In the genomic region with DNA sequence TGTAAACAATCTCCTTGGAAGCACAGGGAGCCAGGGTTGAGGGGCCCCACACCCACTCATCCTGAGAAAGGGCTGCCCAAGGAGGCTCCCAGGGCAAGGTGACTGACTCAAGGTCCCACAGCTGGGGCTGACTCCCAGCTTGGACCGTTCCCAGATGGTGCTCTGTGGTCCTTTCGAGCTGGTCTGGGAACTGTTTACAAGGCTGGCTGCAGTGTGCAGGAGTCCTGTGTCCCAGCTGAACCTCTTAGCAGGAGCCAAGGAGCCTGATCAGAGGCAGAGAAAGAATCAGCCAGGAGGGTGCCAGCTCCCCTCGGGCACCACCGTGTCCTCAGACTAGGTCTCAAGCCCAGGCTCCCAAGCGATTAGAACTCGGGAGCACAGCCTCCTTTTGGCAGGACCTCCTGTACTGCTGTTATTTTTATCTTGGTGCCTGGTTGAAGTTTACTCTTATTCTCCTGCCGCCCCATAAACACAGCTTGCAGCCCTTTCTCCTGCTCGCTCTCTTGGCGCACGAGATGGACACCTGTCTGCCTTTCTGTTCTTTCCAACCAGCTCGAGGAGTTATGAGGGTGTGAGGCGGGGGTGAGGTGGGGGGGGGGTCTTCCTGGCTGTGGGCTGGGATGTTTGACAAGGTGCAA, we compare ENCODE assay signal across 8 mouse cellular contexts. TPM values are rescaled to one million over a fixed set of nuclear protein-coding genes. Genes with fewer than 3 reads are reported as not detected.
DNase-seq lines count a peak whose midpoint lies in the region; ATAC-seq and TF ChIP-seq lines count a peak whose summit lies in the region.

No protein-coding gene starts in this region.

- no peak overlapping the region for H3K4me3 ChIP-seq in layer of hippocampus, adult 2 months
- H3K4me3 ChIP-seq in liver, postnatal 0 days (ENCODE audit: low read depth, low read length), result no peak overlapping the region

- no peak overlapping the region; the same call in 1 of the 2 replicates for H3K27ac ChIP-seq in layer of hippocampus, adult 2 months
- H3K27ac ChIP-seq in liver, postnatal 0 days (ENCODE audit: low read depth), result no peak overlapping the region

- no peak overlapping the region for H3K9ac ChIP-seq in liver, postnatal 0 days (replicated peaks)

- H3K4me1 ChIP-seq in liver, postnatal 0 days (ENCODE audit: insufficient read depth), result peaks cover 10% of the 10 kb centered on the region

- no peaks in the 10 kb centered on the region for H3K36me3 ChIP-seq in liver, postnatal 0 days (replicated peaks; ENCODE audit: insufficient read depth, low read length)

- 66% methylated on average over 12 of the region's 12 CpGs for WGBS in liver, postnatal 0 days (ENCODE audit: insufficient replicate concordance)

- no peaks in the 10 kb centered on the region for H3K27me3 ChIP-seq in liver, postnatal 0 days (ENCODE audit: insufficient read depth, low read length)

- peak; percentile 18 to 32 for DNase-seq in layer of hippocampus, adult 2 months (ENCODE audit: low spot score in 2 of 2)
- no peak for DNase-seq in layer of hippocampus, adult 9-11 months
- peak; percentile 57 for DNase-seq in adrenal gland, adult 8-10 months
- DNase-seq in heart, adult 9 months (ENCODE audit: low spot score in 2 of 2), result peak; percentile 75 to 83
- peak; percentile 36 to 40 for DNase-seq in layer of hippocampus, postnatal 36 days
- no peak for DNase-seq in liver, postnatal 0 days
- no peak for DNase-seq in cerebellum, adult 11 months
- no peak for DNase-seq in natural killer cell, adult 2 months (ENCODE audit: low spot score in 2 of 2)

- ATAC-seq in liver, postnatal 0 days, result no peak

- TF ChIP-seq CTCF in layer of hippocampus, adult 2 months (conservative IDR thresholded peaks at IDR 0.05), result no peak
- no peak for TF ChIP-seq CTCF in liver, postnatal 0 days (IDR thresholded peaks at IDR 0.05; ENCODE audit: low read depth)

- H3K9me3 ChIP-seq in liver, postnatal 0 days (ENCODE audit: low read length), result no peaks in the 10 kb centered on the region

- no peak for TF ChIP-seq EP300 in liver, postnatal 0 days (IDR thresholded peaks at IDR 0.05; ENCODE audit: low read depth)

- H3K4me2 ChIP-seq in liver, postnatal 0 days (ENCODE audit: low read depth, low read length), result no peak overlapping the region

RNA-seq across cellular contexts. Expression of a gene that starts 22.1 kb away (rescaled TPM):
- 10 to 100 TPM; 14.8 to 22.7 TPM for total RNA-seq in layer of hippocampus, adult 2 months (2021)
- 10 to 100 TPM; 13.3 to 61.3 (median 18.6) TPM for total RNA-seq in adrenal gland, adult 8-10 months (2022)
- total RNA-seq in layer of hippocampus, postnatal 36 days (2021), result 10 to 100 TPM; 19.9 to 22.3 TPM
- polyA plus RNA-seq in liver, postnatal 0 days (2015; fragmentation: Nextera tagmentation; extraction: Ambion mirVana), result 16.3 and 20.6 TPM in 2 replicates

Comparison
In these comparisons a context has a peak if more than half of its experiments do, and no peak if none do; other contexts are left out.
1. DNase-seq: peak in layer of hippocampus, adult 2 months (2 of 2), adrenal gland, adult 8-10 months (single experiment), heart, adult 9 months (2 of 2) and layer of hippocampus, postnatal 36 days (2 of 2); none in layer of hippocampus, adult 9-11 months (single experiment), liver, postnatal 0 days (single experiment), cerebellum, adult 11 months (single experiment) and natural killer cell, adult 2 months (0 of 2).